Mouse (Mus musculus): ENCODE data around the gene 2210010C04Rik. TPM values are rescaled to one million over a fixed set of nuclear protein-coding genes. Genes with fewer than 3 reads are reported as not detected.
"Not testable (repeated sequence)": the region's sequence is repeated elsewhere in the genome, so short reads cannot be mapped to it uniquely, and the experiment has no call there.

Gene 2210010C04Rik
- polyA plus RNA-seq, 1 experiment from 2014 or later, result not detected

GRCm38 (mm10) chr6:41015065-41015464 is 20.2 kb downstream of the 2210010C04Rik start:
- Histone ChIP-seq H3K27me3 (no peaks in the 10 kb centered on the region), H3K4me3 (no peak overlapping the region), H3K36me3 (no peaks in the 10 kb centered on the region), H3K9me3 (no peaks in the 10 kb centered on the region), H3K4me1 (no peaks in the 10 kb centered on the region), H3K4me2 (no peak overlapping the region), H3K27ac (no peak overlapping the region), H3K9ac (no peak overlapping the region)
- ATAC-seq (ENCODE audit: borderline replicate concordance, extremely low read depth, low FRiP score, low TSS enrichment), result no peak
- WGBS, result 59% methylated on average over 4 of the region's 4 CpGs

GRCm38 (mm10) chr6:40999379-40999778 is 35.9 kb downstream of the 2210010C04Rik start, which contains the start of gene Gm2663:
Gene Gm2663 (minus strand): TSS chr6:40999479.
- not testable (repeated sequence) for H3K4me3 ChIP-seq; H3K27me3 ChIP-seq; H3K36me3 ChIP-seq; H3K9ac ChIP-seq; H3K27ac ChIP-seq; H3K4me1 ChIP-seq; ATAC-seq (ENCODE audit: borderline replicate concordance, extremely low read depth, low FRiP score, low TSS enrichment); H3K4me2 ChIP-seq; H3K9me3 ChIP-seq

Other genes with a start within 250 kb of the 2210010C04Rik start
- gene Moxd2, start 148.0 kb downstream of the 2210010C04Rik start, polyA plus RNA-seq (2015; fragmentation: Nextera tagmentation; extraction: Ambion mirVana), result not detected in 2 replicates
- gene Prss58, start 135.1 kb downstream of the 2210010C04Rik start, polyA plus RNA-seq (2015; fragmentation: Nextera tagmentation; extraction: Ambion mirVana), result not detected in 2 replicates
- not detected in 2 replicates for gene 1700074P13Rik, start 95.0 kb downstream of the 2210010C04Rik start, polyA plus RNA-seq (2015; fragmentation: Nextera tagmentation; extraction: Ambion mirVana)
- gene Gm4744, start 83.6 kb downstream of the 2210010C04Rik start, polyA plus RNA-seq (2015; fragmentation: Nextera tagmentation; extraction: Ambion mirVana), result not detected in 2 replicates
- gene 1810009J06Rik, start 70.8 kb downstream of the 2210010C04Rik start, polyA plus RNA-seq (2015; fragmentation: Nextera tagmentation; extraction: Ambion mirVana), result not detected in 2 replicates
- gene Gm2663, start 36.0 kb downstream of the 2210010C04Rik start, polyA plus RNA-seq (2015; fragmentation: Nextera tagmentation; extraction: Ambion mirVana), result not detected in 2 replicates

Measured in lung, embryonic 15.5 days (tissue).